Mouse (Mus musculus) layer of hippocampus, adult 9-10 months (tissue): Measurements from ENCODE around the gene Magea2.
A peak's percentile ranks its signal among the peaks of the same experiment; 100 is the strongest.
"Not testable (repeated sequence)": the region's sequence is repeated elsewhere in the genome, so short reads cannot be mapped to it uniquely, and the experiment has no call there.

Source experiments
- DNase-seq: peaks from one replicate; pipeline ENCODE4 v3.0.0; 2022; ENCODE audit warnings: low spot score

The Magea2 gene

DNA sequence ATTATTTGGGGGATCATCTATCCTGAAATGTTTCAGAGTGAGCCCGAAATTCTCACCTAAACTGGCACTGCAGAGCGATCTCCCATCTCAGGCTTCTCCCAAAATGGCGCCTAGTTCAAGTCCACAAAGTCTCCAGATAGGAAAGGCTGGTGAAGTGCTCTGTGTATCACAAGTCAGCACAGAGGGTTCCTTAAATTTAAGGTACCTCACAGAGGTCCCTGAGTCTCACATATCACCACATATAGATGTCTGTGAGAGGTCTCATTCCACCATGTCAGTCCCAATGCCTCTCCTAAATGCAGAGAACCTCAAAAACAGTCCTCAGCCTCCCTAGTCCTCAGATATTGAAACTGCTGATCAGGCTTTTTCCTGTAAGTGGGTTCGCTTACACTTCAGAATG is at the start of gene Magea2:
Gene Magea2, minus strand, starts transcription at position 101 of the 400 bp plus-strand sequence.
- not testable (repeated sequence) for DNase-seq

DNA sequence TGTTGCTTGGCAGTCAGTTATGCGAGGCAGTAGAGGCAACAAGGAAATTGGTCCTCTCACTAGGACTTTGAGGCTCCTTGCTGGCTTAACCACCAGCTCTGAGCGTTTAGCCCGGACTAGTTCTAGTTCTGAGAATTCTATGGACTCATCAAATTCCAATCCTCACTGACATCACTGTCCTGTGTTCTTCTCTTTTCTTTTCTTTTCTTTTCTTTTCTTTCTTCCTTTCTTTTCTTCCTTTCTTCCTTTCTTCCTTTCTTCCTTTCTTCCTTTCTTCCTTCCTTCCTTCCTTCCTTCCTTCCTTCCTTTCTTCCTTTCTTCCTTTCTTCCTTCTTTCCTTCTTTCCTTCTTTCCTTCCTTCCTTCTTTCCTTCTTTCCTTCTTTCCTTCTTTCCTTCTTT is 34.8 kb upstream of the Magea2 start, which contains the start of gene Cldn34b2:
Gene Cldn34b2, minus strand, starts transcription at position 101 of the 400 bp plus-strand sequence.
- DNase-seq: not testable (repeated sequence)

DNA sequence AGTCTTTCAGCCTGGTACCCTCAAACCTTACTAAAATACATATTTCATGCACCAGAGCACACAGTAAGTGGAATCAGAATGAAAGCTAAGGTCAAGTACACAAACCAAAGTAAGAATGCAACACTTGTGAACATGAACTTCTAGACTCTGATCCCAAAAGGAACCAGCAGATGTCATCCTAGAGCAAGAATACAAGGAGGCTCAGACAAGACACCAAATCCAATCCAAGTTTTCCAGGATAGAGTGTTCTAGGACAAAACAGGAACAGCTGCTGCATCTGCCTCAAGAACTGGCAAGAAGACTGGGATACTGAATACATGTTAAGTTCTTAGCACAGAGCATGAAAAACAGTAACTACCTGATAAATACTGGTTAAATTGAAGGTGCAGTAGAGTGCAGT is 4.6 kb upstream of the Magea2 start:
- DNase-seq: peak; percentile 10

DNA sequence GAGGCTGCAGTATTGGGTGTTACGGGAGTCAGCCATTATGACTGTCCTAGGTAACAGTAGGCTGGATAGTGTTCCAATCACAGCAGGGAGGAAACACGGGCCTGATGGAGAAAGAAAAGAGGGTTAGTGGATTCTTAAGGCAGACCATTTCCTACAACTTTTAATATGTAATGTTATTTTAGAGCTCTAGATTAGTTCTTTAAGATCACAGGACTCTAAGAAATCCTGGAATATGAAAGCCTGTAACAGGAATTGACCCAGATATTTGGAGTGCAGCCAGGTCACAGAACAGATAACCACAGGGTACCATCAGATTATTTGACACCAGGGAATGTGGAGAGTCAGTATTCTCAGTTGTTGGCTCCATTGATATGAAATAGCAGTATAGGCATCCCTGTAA is 3.8 kb downstream of the Magea2 start, which contains the start of gene Magea1:
Gene Magea1, minus strand, starts transcription at position 101 of the 400 bp plus-strand sequence.
- not testable (repeated sequence) for DNase-seq

DNA sequence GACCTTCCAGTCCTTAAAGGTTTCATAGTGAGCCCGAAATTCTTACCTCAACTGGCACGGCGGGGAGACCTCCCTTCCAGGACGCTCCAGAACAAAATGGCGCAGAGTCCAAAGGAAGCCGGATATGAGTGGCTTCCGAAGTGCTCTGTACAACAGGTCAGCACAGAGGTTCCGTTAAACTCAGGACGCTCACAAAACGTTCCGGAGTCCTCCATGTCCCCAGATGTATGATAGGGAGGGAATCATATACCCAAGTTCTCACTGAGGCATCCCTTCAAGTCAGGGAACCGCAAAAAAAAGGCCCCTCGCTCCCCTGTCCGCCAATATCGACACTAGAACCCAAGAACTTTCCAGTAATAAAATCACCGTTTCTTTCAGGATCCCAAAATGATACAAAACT is 30.4 kb downstream of the Magea2 start, which contains the start of gene Magea5:
Gene Magea5, minus strand, starts transcription at position 101 of the 400 bp plus-strand sequence.
- DNase-seq: not testable (repeated sequence)

DNA sequence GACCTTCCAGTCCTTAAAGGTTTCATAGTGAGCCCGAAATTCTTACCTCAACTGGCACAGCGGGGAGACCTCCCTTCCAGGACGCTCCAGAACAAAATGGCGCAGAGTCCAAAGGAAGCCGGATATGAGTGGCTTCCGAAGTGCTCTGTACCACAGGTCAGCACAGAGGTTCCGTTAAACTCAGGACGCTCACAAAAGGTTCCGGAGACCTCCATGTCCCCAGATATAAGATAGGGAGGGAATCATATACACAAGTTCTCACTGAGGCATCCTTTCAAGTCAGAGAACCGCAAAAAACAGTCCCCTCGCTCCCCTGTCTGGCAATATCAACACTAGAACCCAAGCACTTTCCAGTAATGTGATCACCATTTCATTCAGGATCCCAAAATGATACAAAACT is 97.7 kb downstream of the Magea2 start, which contains the start of gene Magea8:
Gene Magea8, minus strand, starts transcription at position 101 of the 400 bp plus-strand sequence.
- DNase-seq: not testable (repeated sequence)
